Mouse (Mus musculus): ENCODE results near the gene Camk2g.

Gene Camk2g

GRCm38 (mm10) chr14:20743614-20744013, 50.3 kb downstream of the Camk2g start:
- in situ Hi-C loops (cut with MboI, MseI): no loop called here

GRCm38 (mm10) chr14:20741301-20741700, 52.6 kb downstream of the Camk2g start:
- in situ Hi-C loops (cut with MboI, MseI): no loop called here

- in situ Hi-C loops (cut with MboI, MseI): no loop called here
These were observed 55.4 kb downstream of the Camk2g start for GRCm38 (mm10) chr14:20738511-20738910.

GRCm38 (mm10) chr14:20737306-20737705, 56.6 kb downstream of the Camk2g start:
- in situ Hi-C loops (cut with MboI, MseI): no loop called here

GRCm38 (mm10) chr14:20735892-20736390, 57.9 kb downstream of the Camk2g start:
- in situ Hi-C loops (cut with MboI, MseI): no loop called here

- in situ Hi-C loops (cut with MboI, MseI): no loop called here
These were observed 58.8 kb downstream of the Camk2g start for GRCm38 (mm10) chr14:20735052-20735451.

GRCm38 (mm10) chr14:20733952-20734774, 59.7 kb downstream of the Camk2g start, which contains the start of gene Ndst2:
Gene Ndst2 (minus strand): TSS chr14:20734562.
- in situ Hi-C loops (cut with MboI, MseI): no loop called here

GRCm38 (mm10) chr14:20733041-20733951, 60.6 kb downstream of the Camk2g start:
- in situ Hi-C loops (cut with MboI, MseI): no loop called here

GRCm38 (mm10) chr14:20730853-20731602, 62.9 kb downstream of the Camk2g start:
- in situ Hi-C loops (cut with MboI, MseI): no loop called here

- in situ Hi-C loops (cut with MboI, MseI): no loop called here
These were observed 64.0 kb downstream of the Camk2g start for GRCm38 (mm10) chr14:20729871-20730270.

- in situ Hi-C loops (cut with MboI, MseI): no loop called here
These were observed 68.1 kb downstream of the Camk2g start for GRCm38 (mm10) chr14:20725660-20726339.

- in situ Hi-C loops (cut with MboI, MseI): no loop called here
These were observed 69.8 kb downstream of the Camk2g start for GRCm38 (mm10) chr14:20724043-20724442.

GRCm38 (mm10) chr14:20723006-20723405, 70.9 kb downstream of the Camk2g start:
- in situ Hi-C loops (cut with MboI, MseI): no loop called here

GRCm38 (mm10) chr14:20721371-20721770, 72.5 kb downstream of the Camk2g start:
- in situ Hi-C loops (cut with MboI, MseI): no loop called here

GRCm38 (mm10) chr14:20719767-20720166, 74.1 kb downstream of the Camk2g start:
- in situ Hi-C loops (cut with MboI, MseI): no loop called here

GRCm38 (mm10) chr14:20718443-20718842, 75.4 kb downstream of the Camk2g start:
- in situ Hi-C loops (cut with MboI, MseI): no loop called here

GRCm38 (mm10) chr14:20713832-20714231, 80.1 kb downstream of the Camk2g start:
- in situ Hi-C loops (cut with MboI, MseI): no loop called here

GRCm38 (mm10) chr14:20708239-20708638, 85.6 kb downstream of the Camk2g start:
- in situ Hi-C loops (cut with MboI, MseI): no loop called here

GRCm38 (mm10) chr14:20707201-20708190, 86.4 kb downstream of the Camk2g start, which contains the start of gene Zswim8:
Gene Zswim8 (plus strand): TSS chr14:20707552.
- in situ Hi-C loops (cut with MboI, MseI): no loop called here
